Mouse (Mus musculus) stomach, postnatal 0 days (tissue): ENCODE data around the gene Cnst. TPM values are rescaled to one million over a fixed set of nuclear protein-coding genes. Genes with fewer than 3 reads are reported as not detected.

ENCODE experiments used
- ATAC-seq: fragments of 200-750 bp; cut with Nextera tagmentation; 2 replicates; pipeline ENCODE4 v1.8.0; 2017; ENCODE audit not compliant: low FRiP score, low TSS enrichment
- DNase-seq: peaks from one replicate; pipeline ENCODE4 v3.0.0-alpha.2; 2016; ENCODE audit warnings: low spot score
- H3K27ac ChIP-seq: fragments of 300-500 bp; sonication (generic); replicated peaks from 2 replicates; pipeline ENCODE4 v1.5.1; 2014; ENCODE audit warnings: mild to moderate bottlenecking, control low read depth
- H3K27me3 ChIP-seq: fragments of 300-500 bp; sonication (generic); 2 replicates; pipeline ENCODE4 v1.6.1; 2014; ENCODE audit warnings: low read length; ENCODE audit not compliant: control insufficient read depth, insufficient read depth
- H3K36me3 ChIP-seq: fragments of 300-500 bp; sonication (generic); 2 replicates; pipeline ENCODE4 v1.6.1; 2014; ENCODE audit warnings: low read length, mixed read lengths; ENCODE audit not compliant: control insufficient read depth, insufficient read depth
- H3K4me1 ChIP-seq: fragments of 300-500 bp; sonication (generic); replicated peaks from 2 replicates; pipeline ENCODE4 v1.6.1; 2014; ENCODE audit warnings: antibody characterized with exemption; ENCODE audit not compliant: control insufficient read depth, insufficient read depth
- H3K4me2 ChIP-seq: fragments of 300-500 bp; sonication (generic); replicated peaks from 2 replicates; pipeline ENCODE4 v1.6.1; 2014; ENCODE audit warnings: low read depth, mild to moderate bottlenecking, control low read depth, moderate library complexity
- H3K4me3 ChIP-seq: fragments of 300-500 bp; sonication (generic); 2 replicates; pipeline ENCODE4 v1.5.1; 2014; ENCODE audit warnings: low read depth, low read length, control low read depth
- H3K9ac ChIP-seq: fragments of 300-500 bp; sonication (generic); 2 replicates; pipeline ENCODE4 v1.6.1; 2014; ENCODE audit warnings: mild to moderate bottlenecking, low read length, control low read depth, mixed read lengths
- H3K9me3 ChIP-seq: fragments of 300-500 bp; sonication (generic); 2 replicates; pipeline ENCODE4 v1.6.1; 2016; ENCODE audit warnings: low read length; ENCODE audit not compliant: control insufficient read depth
- CTCF ChIP-seq: IDR thresholded peaks from 2 replicates; pipeline ENCODE4 v1.5.1; 2016; ENCODE audit warnings: antibody characterized with exemption, low read depth, mild to moderate bottlenecking, moderate library complexity
- EP300 ChIP-seq: optimal IDR thresholded peaks from 2 replicates; pipeline ENCODE3; 2016; ENCODE audit warnings: antibody characterized with exemption
- WGBS: fragments of 180-500 bp; shearing (Covaris S2); extraction: QIAGEN DNeasy Blood & Tissue Kit; methylation state at CpG from one replicate; pipeline ENCODE4 v1.1.7; 2014; 5-methylcytosine and 5-hydroxymethylcytosine counted together
- polyA plus RNA-seq: library from polyadenylated mRNA; unstranded; fragments of >200 nt; fragmentation: Nextera tagmentation; extraction: Ambion mirVana; gene quantifications from 2 replicates; pipeline ENCODE4 v1.2.1, GENCODE M21; 2015

Gene Cnst
- polyA plus RNA-seq, 1 experiment from 2014 or later = 8.8 TPM

DNA sequence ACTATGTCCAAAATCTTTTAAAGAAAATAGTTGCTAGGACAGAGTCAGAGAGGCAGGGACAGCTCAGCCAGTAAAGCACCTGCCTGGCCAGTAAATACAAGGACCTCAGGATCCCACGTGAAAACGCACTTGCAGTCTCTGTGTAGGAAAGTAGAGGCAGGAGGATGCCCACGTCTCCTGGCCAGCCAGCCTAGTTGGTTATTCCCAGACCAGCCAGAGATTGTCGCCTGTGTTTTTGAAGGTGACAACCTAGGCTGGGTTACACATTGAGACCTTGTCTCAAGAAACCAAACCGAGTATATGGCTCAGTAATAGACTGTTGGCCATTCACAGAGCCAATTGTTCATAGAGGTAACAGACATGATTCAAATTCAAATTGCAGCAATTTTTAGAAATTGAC lies 83.1 kb downstream of the Cnst start:
- no peak for ATAC-seq
- H3K4me2 ChIP-seq = no peak overlapping the region
- no peaks in the 10 kb centered on the region; the same call in 1 of the 2 replicates for H3K36me3 ChIP-seq
- WGBS = 87% methylated on average over 5 of the region's 5 CpGs
- H3K27me3 ChIP-seq = no peaks in the 10 kb centered on the region
- no peak overlapping the region for H3K9ac ChIP-seq
- no peak for DNase-seq
- H3K4me1 ChIP-seq = no peaks in the 10 kb centered on the region
- H3K4me3 ChIP-seq = no peak overlapping the region
- TF ChIP-seq EP300 (no peak), CTCF (no peak)
- no peaks in the 10 kb centered on the region for H3K9me3 ChIP-seq
- H3K27ac ChIP-seq = no peak overlapping the region

DNA sequence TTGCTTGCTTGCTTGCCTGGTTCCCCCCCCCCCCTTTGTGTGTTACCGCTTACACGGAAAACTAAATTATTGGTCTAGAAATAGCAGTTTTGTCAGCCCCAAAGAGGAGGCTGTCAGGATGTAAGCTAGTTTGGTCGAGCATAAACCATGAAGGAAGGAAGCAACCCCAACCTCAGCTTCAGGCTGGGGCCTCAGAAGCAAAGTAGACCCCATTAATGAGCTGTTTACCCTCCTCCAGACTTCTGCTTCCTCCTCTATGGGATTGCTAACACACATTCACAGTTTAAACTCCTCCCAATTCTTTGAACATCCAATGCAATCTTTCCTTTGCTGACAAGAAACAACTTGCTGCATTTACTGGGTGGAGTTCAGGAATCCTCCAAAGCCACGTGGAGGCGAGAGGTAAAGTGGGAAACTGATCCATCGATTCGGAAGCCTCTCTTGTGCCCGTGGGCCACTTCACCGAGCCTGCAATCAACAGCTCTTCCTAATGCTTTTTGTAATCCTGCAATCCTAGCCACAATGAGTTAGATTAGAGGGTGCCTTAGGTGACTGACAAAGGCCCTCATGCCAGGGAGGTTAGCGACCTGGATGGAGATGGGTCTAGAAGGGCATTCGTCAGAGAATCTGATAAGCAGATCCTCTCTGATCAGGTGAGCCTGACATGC lies 86.7 kb downstream of the Cnst start:
- 74% methylated on average over 11 of the region's 11 CpGs for WGBS
- Histone ChIP-seq H3K27ac (no peak overlapping the region), H3K27me3 (no peaks in the 10 kb centered on the region), H3K4me3 (no peak overlapping the region), H3K9me3 (no peaks in the 10 kb centered on the region), H3K36me3 (no peaks in the 10 kb centered on the region), H3K9ac (no peak overlapping the region), H3K4me2 (no peak overlapping the region), H3K4me1 (no peaks in the 10 kb centered on the region)
- DNase-seq (no peak), ATAC-seq (no peak)
- no peak for TF ChIP-seq EP300
- TF ChIP-seq CTCF = no peak

DNA sequence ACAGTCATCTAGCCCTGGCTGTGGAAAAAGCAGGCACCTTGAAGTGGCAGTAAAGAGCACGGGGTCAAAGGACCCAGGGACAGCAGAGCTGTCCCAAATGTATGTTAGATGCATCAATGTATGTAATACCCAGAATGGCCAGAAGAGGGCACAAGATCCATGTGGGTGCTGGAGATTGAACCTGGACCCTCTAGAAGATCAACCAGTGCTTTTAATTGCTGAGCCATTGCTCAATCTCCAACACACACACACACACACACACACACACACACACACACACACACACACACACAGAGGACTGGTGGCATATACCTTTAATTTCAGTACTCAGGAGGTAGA lies 87.2 kb downstream of the Cnst start:
- H3K27me3 ChIP-seq = no peaks in the 10 kb centered on the region
- H3K36me3 ChIP-seq = no peaks in the 10 kb centered on the region
- peak; percentile 73 for TF ChIP-seq CTCF
- TF ChIP-seq EP300 = no peak
- WGBS = 39% methylated on average over 1 of the region's 1 CpGs
- no peak overlapping the region for H3K4me2 ChIP-seq
- no peak overlapping the region for H3K4me3 ChIP-seq
- H3K4me1 ChIP-seq = no peaks in the 10 kb centered on the region
- DNase-seq (no peak), ATAC-seq (no peak)
- H3K9ac ChIP-seq = no peak overlapping the region
- H3K9me3 ChIP-seq = no peaks in the 10 kb centered on the region
- H3K27ac ChIP-seq = no peak overlapping the region

DNA sequence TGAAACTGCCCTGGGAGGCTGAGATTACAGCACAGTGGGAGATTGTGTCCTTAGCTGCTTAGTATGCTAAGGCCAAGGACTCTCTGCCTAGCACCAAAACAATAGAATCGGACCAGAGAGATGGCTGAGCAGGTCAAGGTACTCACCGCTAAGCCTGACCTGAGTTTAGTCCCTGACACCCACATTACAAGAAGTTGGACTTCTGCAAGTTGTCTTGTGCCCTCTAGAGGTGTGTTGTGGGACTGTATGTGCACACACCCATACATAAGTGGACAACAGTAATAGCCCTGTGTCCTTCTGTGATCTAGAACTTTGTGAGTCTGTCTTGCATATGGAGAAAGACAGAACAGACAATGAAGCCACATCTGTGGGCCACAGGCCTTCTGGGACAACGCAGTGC lies 88.0 kb downstream of the Cnst start:
- H3K4me2 ChIP-seq = no peak overlapping the region
- TF ChIP-seq CTCF (peak; percentile 22; the same call in 1 of the 2 replicates), EP300 (no peak)
- no peak overlapping the region for H3K4me3 ChIP-seq
- H3K36me3 ChIP-seq = no peaks in the 10 kb centered on the region
- no peak for DNase-seq
- H3K9ac ChIP-seq = no peak overlapping the region
- WGBS = 82% methylated on average over 3 of the region's 3 CpGs
- H3K27ac ChIP-seq = no peak overlapping the region
- H3K4me1 ChIP-seq = no peaks in the 10 kb centered on the region
- no peak for ATAC-seq
- H3K27me3 ChIP-seq = no peaks in the 10 kb centered on the region
- H3K9me3 ChIP-seq = no peaks in the 10 kb centered on the region

DNA sequence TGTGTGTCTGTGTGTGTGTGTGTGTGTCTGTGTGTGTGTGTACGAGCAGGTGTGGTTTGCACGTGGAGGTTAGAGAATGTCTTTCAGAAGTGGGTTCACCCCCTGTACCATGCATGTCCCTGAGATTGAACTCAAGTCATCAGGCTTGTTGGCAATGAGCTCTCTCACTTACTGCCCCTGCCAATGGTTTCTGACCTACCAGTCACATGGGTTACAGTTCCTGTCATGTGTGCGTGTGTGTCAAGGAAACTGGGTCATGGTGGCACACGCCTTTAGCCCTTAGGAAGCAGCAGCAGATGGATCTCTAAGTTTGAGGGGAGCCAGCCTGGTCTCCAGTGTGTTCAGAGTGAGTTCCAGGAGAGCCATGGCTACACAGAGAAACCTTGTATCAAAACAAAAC lies 96.6 kb downstream of the Cnst start:
- 79% methylated on average over 4 of the region's 4 CpGs for WGBS
- Histone ChIP-seq H3K36me3 (no peaks in the 10 kb centered on the region), H3K27ac (no peak overlapping the region), H3K4me1 (no peaks in the 10 kb centered on the region), H3K4me2 (no peak overlapping the region), H3K9ac (no peak overlapping the region), H3K27me3 (no peaks in the 10 kb centered on the region), H3K9me3 (no peaks in the 10 kb centered on the region), H3K4me3 (no peak overlapping the region)
- no peak for TF ChIP-seq CTCF
- TF ChIP-seq EP300 = no peak
- no peak for ATAC-seq
- no peak for DNase-seq

DNA sequence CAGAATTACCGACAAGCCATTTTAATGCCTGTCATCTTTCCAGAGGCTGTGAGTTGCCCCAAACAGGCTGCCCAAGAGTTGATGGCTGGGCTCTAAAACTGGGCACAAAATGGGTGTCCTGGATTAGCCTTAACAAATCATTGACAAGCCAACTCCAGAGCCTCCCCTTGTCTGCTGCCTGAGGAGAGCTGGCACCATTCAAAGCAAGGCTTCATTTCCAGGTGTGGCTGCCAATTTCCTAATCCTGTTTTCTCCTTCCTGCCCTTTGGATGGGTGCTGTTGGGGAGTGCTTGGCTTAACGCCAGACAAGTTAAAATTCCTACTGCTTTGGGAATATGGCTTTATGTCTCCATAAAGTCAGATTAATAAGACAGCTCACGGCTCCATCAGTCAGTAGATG lies 98.0 kb downstream of the Cnst start:
- Histone ChIP-seq H3K27ac (no peak overlapping the region), H3K9ac (no peak overlapping the region), H3K4me2 (no peak overlapping the region), H3K4me3 (no peak overlapping the region), H3K9me3 (no peaks in the 10 kb centered on the region), H3K36me3 (no peaks in the 10 kb centered on the region), H3K4me1 (no peaks in the 10 kb centered on the region), H3K27me3 (no peaks in the 10 kb centered on the region)
- no peak for TF ChIP-seq CTCF
- TF ChIP-seq EP300 = no peak
- WGBS = 37% methylated on average over 3 of the region's 3 CpGs
- no peak for ATAC-seq
- DNase-seq = no peak
